Mouse (Mus musculus): ENCODE data around the gene Pcbp3. TPM values are rescaled to one million over a fixed set of nuclear protein-coding genes. Genes with fewer than 3 reads are reported as not detected.

Gene Pcbp3
- total and polyA plus RNA-seq, 3 experiments, result not detected

DNA sequence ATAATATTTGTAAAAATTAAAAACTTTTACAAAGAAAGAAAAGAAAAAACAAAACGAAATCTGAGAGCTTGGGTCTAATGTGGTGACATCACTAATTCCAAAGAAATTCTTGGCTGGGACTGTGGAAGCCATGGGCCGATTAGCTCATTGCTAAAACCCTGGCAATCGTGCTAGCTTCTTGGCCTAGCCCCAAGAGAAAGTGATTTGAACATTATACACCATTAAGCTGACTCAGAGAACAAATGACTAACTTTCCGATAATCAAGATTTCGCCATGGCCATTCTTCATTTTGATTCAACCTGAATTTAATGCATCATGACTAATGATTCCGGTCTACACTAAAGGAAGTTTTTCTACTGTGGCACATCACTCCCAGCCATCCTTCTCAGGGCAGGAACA lies 30.6 kb downstream of the Pcbp3 start:
- DNase-seq (ENCODE audit: extremely low read depth), result no peak
- no peaks in the 10 kb centered on the region for H3K79me2 ChIP-seq (replicated peaks; ENCODE audit: control insufficient read depth, extremely low read depth, insufficient read depth, poor library complexity, severe bottlenecking)
- H3K4me2 ChIP-seq (ENCODE audit: insufficient read depth, low read depth, poor library complexity, severe bottlenecking), result no peak overlapping the region
- TF ChIP-seq MYC (IDR thresholded peaks at IDR 0.05; ENCODE audit: low read depth, low read length), result no peak
- no peak for TF ChIP-seq RAD21 (IDR thresholded peaks at IDR 0.05; ENCODE audit: low read depth, low read length)
- TF ChIP-seq POLR2A (IDR thresholded peaks at IDR 0.05; ENCODE audit: low read depth, low read length), result no peak
- no peak for TF ChIP-seq UBTF (IDR thresholded peaks at IDR 0.05; ENCODE audit: low read depth, low read length)
- TF ChIP-seq SMC3 (IDR thresholded peaks at IDR 0.05; ENCODE audit: low read depth, low read length), result no peak
- TF ChIP-seq ZNF384 (IDR thresholded peaks at IDR 0.05; ENCODE audit: low read depth, low read length), result no peak
- no peak for TF ChIP-seq USF2 (conservative IDR thresholded peaks at IDR 0.05; ENCODE audit: low read depth, low read length)
- TF ChIP-seq POLR2AphosphoS2 (IDR thresholded peaks at IDR 0.05; ENCODE audit: low read depth, low read length), result no peak
- no peak for TF ChIP-seq MAX (IDR thresholded peaks at IDR 0.05; ENCODE audit: low read length)
- no peak for TF ChIP-seq HCFC1 (IDR thresholded peaks at IDR 0.05; ENCODE audit: low read depth, low read length)
- TF ChIP-seq ZC3H11A (IDR thresholded peaks at IDR 0.05; ENCODE audit: low read depth, low read length), result no peak
- no peak for TF ChIP-seq MEF2A (IDR thresholded peaks at IDR 0.05; ENCODE audit: borderline replicate concordance, low read depth, low read length)
- TF ChIP-seq JUND (conservative IDR thresholded peaks at IDR 0.05; ENCODE audit: low read depth, low read length), result no peak
- no peak for TF ChIP-seq IRF4 (IDR thresholded peaks at IDR 0.05; ENCODE audit: low read depth, low read length)
- peaks cover 59% of the 10 kb centered on the region for H3K27me3 ChIP-seq (replicated peaks)
- H3K4me1 ChIP-seq (ENCODE audit: control insufficient read depth in 1 of 2, insufficient read depth in 2 of 2), result no peaks in the 10 kb centered on the region
- H3K4me3 ChIP-seq (replicated peaks in 1 of 3; ENCODE audit: low read depth in 2 of 3, low read length in 2 of 3, poor library complexity in 1 of 3), result no peak overlapping the region
- no peaks in the 10 kb centered on the region for H3K9me3 ChIP-seq (replicated peaks; ENCODE audit: low read length)
- H3K36me3 ChIP-seq (replicated peaks in 1 of 2; ENCODE audit: control insufficient read depth in 1 of 2, insufficient read depth in 1 of 2, low read length in 1 of 2), result no peaks in the 10 kb centered on the region
- dilution Hi-C loops (cut with MboI; ENCODE audit: extremely low pct_ligation_motif_present, extremely low pct_unique_long_range_greater_than_20kb, low sequenced_read_pairs) (no loop called here), in situ Hi-C loops (cut with MboI; ENCODE audit: low pct_ligation_motif_present, low pct_unique_long_range_greater_than_20kb, low sequenced_read_pairs) (no loop called here)
- no peak overlapping the region for H3K27ac ChIP-seq (ENCODE audit: insufficient read depth, low read depth)
- no peak overlapping the region for H3K9ac ChIP-seq (ENCODE audit: insufficient read depth, low read depth)

DNA sequence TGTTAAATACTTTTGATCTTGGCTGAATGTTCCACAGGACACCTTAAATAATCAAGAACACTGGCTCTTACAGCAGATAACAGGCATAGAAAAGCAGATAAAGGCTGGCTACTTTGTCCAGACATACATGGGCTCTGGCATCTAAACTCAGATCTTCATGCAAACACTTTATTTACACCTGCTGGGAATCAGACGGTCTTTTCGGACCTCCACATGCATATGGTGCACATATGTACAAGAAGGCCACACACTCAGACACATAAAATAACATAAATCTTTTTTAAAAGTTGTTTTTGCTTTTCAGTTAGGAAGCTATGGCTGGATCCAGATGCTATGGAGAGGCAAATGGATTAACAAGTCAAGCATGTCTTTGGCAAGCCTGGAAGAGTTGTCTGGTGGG lies 37.2 kb downstream of the Pcbp3 start:
- Histone ChIP-seq H3K79me2 (replicated peaks; ENCODE audit: control insufficient read depth, extremely low read depth, insufficient read depth, poor library complexity, severe bottlenecking) (no peaks in the 10 kb centered on the region), H3K9ac (ENCODE audit: insufficient read depth, low read depth) (no peak overlapping the region), H3K4me1 (ENCODE audit: control insufficient read depth in 1 of 2, insufficient read depth in 2 of 2) (no peaks in the 10 kb centered on the region), H3K9me3 (replicated peaks; ENCODE audit: low read length) (no peaks in the 10 kb centered on the region), H3K36me3 (replicated peaks in 1 of 2; ENCODE audit: control insufficient read depth in 1 of 2, insufficient read depth in 1 of 2, low read length in 1 of 2) (no peaks in the 10 kb centered on the region), H3K27ac (ENCODE audit: insufficient read depth, low read depth) (no peak overlapping the region), H3K27me3 (replicated peaks) (peaks cover 28% of the 10 kb centered on the region), H3K4me2 (ENCODE audit: insufficient read depth, low read depth, poor library complexity, severe bottlenecking) (no peak overlapping the region), H3K4me3 (replicated peaks in 1 of 3; ENCODE audit: low read depth in 2 of 3, low read length in 2 of 3, poor library complexity in 1 of 3) (no peak overlapping the region)
- in situ Hi-C loops (cut with MboI; ENCODE audit: low pct_ligation_motif_present, low pct_unique_long_range_greater_than_20kb, low sequenced_read_pairs) (no loop called here), dilution Hi-C loops (cut with MboI; ENCODE audit: extremely low pct_ligation_motif_present, extremely low pct_unique_long_range_greater_than_20kb, low sequenced_read_pairs) (no loop called here)
- DNase-seq (ENCODE audit: extremely low read depth), result no peak
- TF ChIP-seq NRF1 (IDR thresholded peaks at IDR 0.05; ENCODE audit: low read depth, low read length), result no peak
- TF ChIP-seq HCFC1 (IDR thresholded peaks at IDR 0.05; ENCODE audit: low read depth, low read length), result no peak
- TF ChIP-seq JUND (conservative IDR thresholded peaks at IDR 0.05; ENCODE audit: low read depth, low read length), result no peak

GRCm38 (mm10) chr10:76918086-76918485 lies 43.6 kb downstream of the Pcbp3 start:
- Histone ChIP-seq H3K9me3 (replicated peaks; ENCODE audit: low read length) (peaks cover 9% of the 10 kb centered on the region), H3K9ac (ENCODE audit: insufficient read depth, low read depth) (no peak overlapping the region), H3K79me2 (replicated peaks; ENCODE audit: control insufficient read depth, extremely low read depth, insufficient read depth, poor library complexity, severe bottlenecking) (no peaks in the 10 kb centered on the region), H3K36me3 (replicated peaks in 1 of 2; ENCODE audit: control insufficient read depth in 1 of 2, insufficient read depth in 1 of 2, low read length in 1 of 2) (no peaks in the 10 kb centered on the region), H3K4me1 (ENCODE audit: control insufficient read depth in 1 of 2, insufficient read depth in 2 of 2) (no peaks in the 10 kb centered on the region), H3K4me3 (replicated peaks in 1 of 3; ENCODE audit: low read depth in 2 of 3, low read length in 2 of 3, poor library complexity in 1 of 3) (no peak overlapping the region), H3K27me3 (replicated peaks) (peaks cover 40% of the 10 kb centered on the region), H3K27ac (ENCODE audit: insufficient read depth, low read depth) (no peak overlapping the region), H3K4me2 (ENCODE audit: insufficient read depth, low read depth, poor library complexity, severe bottlenecking) (no peak overlapping the region)
- TF ChIP-seq JUND (conservative IDR thresholded peaks at IDR 0.05; ENCODE audit: low read depth, low read length) (no peak), E2F4 (IDR thresholded peaks at IDR 0.05; ENCODE audit: insufficient replicate concordance, low read depth, low read length) (no peak), ZC3H11A (IDR thresholded peaks at IDR 0.05; ENCODE audit: low read depth, low read length) (no peak), NELFE (IDR thresholded peaks at IDR 0.05; ENCODE audit: low read depth, low read length) (no peak), CHD2 (IDR thresholded peaks at IDR 0.05; ENCODE audit: low read length) (no peak)
- dilution Hi-C loops (cut with MboI; ENCODE audit: extremely low pct_ligation_motif_present, extremely low pct_unique_long_range_greater_than_20kb, low sequenced_read_pairs), result no loop called here
- in situ Hi-C loops (cut with MboI; ENCODE audit: low pct_ligation_motif_present, low pct_unique_long_range_greater_than_20kb, low sequenced_read_pairs), result no loop called here
- no peak for DNase-seq (ENCODE audit: extremely low read depth)

Measured in CH12.LX (cell line).